Mouse (Mus musculus) brain, embryonic 14.5 days (tissue): ENCODE data around the gene Cpd. TPM values are rescaled to one million over a fixed set of nuclear protein-coding genes. Genes with fewer than 3 reads are reported as not detected.

Source experiments
- DNase-seq: peaks from one replicate; pipeline ENCODE4 v3.0.0-alpha.2; 2011; ENCODE audit warnings: low read depth
- CTCF ChIP-seq: fragments of 200-500 bp; IDR thresholded peaks from 2 replicates; pipeline ENCODE4 v1.5.1; 2012; ENCODE audit warnings: inconsistent platforms, mild to moderate bottlenecking, moderate library complexity, borderline replicate concordance; ENCODE audit not compliant: insufficient read depth, insufficient read length; ENCODE audit errors: extremely low read depth
- POLR2A ChIP-seq: fragments of 200-500 bp; IDR thresholded peaks from 2 replicates; pipeline ENCODE4 v1.6.1; 2012; ENCODE audit warnings: mild to moderate bottlenecking, inconsistent platforms, borderline replicate concordance; ENCODE audit not compliant: poor library complexity, insufficient read depth, insufficient read length, severe bottlenecking; ENCODE audit errors: extremely low read depth
- polyA plus RNA-seq: library from polyadenylated mRNA; depleted of rRNA; stranded (reverse); fragments of >200 nt; gene quantifications from 2 replicates; pipeline ENCODE4 v1.2.3, GENCODE M21; 2012; rRNA removed

Gene Cpd
- 15.4 and 19.2 TPM in 2 replicates for polyA plus RNA-seq

DNA sequence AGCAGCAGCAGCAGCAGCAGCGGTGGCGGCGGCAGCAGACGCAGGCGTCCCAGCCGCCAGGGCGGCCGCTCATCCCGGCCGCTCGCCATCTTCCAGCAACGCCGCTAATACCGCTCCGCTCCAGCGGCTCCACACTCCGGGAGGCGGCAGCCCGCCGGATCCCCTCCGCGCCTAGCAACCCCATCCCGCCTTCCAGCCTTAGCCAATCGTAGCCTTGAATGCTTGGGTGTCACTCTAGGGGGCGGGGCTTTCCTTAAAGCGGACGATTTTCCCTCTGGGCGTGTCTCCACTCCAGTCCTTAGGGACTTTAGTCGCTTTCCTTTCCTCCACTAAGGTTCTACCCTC, at the start of gene Cpd:
Gene Cpd, minus strand, starts transcription at position 141 of the 345 bp plus-strand sequence.
- TF ChIP-seq POLR2A (peak; percentile 98), CTCF (no peak)
- DNase-seq: peak; percentile 99

DNA sequence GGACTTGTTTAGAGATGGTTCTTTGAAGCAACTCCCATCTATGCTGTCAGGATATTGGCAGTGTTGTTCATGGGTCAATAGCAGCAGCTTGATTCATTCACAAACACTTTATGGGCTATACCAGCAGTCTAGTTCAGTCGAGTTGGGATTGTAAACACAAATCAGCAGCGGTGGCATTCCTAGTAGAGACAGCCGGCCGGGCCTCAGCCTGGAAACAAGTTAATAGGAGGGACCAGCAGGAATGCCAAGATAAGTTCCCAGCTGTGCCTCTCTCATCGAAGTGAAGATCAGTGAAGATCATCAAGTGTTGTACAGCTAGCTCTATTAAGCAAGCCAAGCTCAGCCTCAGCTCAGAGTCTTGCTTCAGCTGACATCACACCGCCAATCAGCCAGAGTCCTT, 49.5 kb upstream of the Cpd start:
- TF ChIP-seq CTCF (no peak), POLR2A (no peak)
- no peak for DNase-seq

DNA sequence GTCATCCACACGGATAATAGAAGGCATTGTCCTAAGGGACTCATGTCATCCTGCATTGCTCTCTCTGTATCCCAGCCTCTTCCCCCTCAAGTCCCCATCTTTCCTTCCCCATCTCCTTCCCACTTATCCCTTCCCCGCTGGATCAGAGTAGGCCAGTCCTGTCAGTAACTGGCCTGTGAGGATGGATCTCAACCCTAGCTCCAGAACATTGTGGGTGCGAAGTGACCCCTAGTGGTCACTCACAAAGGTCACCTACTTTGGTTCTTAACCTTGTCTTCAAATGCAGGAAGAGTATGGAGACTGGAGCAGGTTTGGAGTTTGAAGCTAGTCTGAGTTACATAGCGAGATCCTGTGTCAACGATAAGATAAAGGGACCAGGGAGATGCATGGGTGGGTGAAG, 47.4 kb upstream of the Cpd start:
- TF ChIP-seq POLR2A (no peak), CTCF (peak; percentile 58; the same call in 1 of the 2 replicates)
- peak; percentile 71 for DNase-seq

DNA sequence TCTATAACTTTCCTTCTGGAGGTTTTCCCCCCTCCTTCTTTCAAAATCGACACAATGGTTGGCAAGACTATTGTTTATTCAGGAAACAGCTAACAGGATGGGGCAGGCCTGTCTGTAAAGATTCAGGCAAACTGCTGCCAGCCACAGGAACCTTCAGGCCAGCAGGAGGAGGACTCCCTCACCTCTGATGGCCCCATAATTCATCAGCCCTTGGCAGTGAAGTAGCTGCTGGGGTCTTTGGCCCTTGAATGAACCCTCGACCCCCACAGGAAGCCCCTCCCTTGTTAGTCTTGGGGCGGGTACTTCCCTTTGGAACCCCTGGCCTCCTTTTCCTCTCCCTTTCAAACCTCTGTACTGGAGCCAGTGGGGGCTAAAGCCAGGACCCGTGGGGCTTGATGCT, 46.8 kb upstream of the Cpd start:
- DNase-seq: no peak
- TF ChIP-seq CTCF (no peak), POLR2A (no peak)

DNA sequence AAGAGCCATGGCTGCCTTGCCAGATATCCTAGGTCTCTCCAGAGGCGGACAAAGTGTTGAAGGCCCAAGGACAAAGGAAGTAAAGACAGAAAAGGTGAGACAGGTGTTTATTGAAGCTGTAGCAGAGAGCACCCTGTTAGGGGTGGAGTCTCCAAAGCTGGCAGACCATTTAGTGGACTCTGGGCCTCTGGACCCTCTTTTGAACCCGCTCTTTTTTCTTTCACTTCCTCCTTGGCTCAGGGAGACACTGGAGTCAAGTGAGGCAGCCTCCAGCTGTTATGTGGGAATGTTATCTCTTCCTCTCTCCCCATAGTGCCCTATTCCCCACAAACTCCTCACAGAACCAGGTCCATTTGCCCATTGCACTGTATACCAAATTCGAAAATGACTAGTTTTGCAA, 46.2 kb upstream of the Cpd start:
- DNase-seq: no peak
- TF ChIP-seq CTCF: no peak
- TF ChIP-seq POLR2A: no peak

DNA sequence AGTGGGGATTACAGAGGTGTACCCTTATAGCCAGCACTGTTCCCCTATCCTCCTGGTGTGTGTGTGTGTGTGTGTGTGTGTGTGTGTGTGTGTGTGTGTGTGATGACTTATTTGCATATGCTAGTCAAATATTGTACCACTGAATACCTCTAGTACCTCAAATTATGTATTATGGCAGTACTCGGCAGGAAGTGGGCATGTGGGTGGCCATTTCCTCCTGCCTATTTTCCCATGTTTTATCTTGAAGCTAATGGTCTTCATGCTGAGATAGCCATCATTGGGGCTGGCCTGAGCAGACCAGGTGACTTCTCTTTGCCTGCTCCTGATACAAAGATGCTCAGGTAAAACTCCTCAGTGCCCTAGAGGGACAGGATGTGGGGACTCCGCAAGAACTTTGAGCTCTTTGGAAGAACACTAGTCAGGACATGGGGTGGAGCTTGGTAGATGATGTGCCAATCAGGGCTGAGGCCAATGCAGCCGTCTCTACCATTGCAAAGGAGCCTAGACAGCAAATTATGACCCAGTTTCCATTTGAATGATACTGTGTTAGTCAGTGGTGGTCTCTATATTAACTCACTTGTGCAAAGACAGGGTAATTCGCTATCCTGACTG, 45.0 kb upstream of the Cpd start:
- TF ChIP-seq CTCF (no peak), POLR2A (no peak)
- DNase-seq: no peak

DNA sequence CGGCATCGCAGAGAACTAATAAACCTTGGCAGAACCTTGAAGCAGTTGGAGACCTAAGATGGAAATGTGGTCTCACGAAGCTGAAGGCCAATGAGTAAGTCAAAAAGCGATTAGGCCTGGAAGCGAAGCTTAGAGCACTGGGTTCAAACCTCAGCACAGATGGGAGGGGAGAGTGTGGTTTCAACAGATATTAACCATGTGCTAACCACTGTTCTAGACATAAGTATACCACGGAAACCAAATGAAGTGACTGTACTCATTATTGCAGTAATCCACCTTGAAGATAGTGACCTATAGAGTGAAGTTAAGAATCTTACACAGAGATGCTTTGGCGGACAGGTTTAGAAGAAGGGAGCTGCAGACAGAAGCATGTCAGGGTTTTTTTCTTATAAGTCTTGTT, 44.4 kb upstream of the Cpd start:
- DNase-seq: no peak
- TF ChIP-seq POLR2A (no peak), CTCF (no peak)

DNA sequence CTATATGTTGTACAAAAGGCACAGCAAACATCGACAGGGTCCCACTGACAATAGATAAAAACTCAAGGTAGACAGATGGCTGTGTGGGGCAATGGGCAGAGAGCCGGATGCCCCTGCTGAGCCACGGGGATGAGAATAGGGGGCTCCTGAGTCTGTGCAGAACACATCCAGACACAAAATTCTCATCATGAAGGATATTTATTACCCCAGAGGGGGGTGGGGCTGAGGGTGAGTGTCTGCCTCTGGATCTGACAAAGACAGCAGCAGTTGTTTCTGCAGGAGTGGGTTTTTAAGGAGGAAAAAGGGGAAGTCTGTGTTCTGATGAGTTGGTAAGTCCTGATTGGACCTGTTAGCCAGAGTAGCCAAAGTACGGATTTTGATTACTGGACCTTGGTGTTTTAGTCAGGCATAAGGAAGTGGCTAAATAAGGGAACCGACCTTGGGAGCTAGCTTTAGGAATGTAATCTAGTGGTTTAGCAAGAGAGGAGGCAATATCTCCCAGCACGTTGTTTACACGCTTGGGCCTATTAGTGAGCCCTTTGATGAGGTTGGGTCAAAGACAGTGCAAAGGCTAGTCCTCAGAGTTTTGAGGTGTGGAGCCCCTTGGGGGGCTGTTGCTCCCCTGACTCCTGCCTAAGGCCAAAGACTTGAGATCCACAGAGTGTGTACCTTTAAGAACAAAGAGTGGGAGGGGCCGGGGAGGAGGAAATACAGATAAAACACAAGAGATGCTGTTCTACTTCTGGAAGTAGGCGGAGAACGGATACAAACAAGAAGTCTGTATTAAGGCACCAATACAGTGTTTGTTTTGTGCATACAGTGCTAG, 42.7 kb upstream of the Cpd start:
- TF ChIP-seq CTCF (no peak), POLR2A (no peak)
- no peak for DNase-seq

DNA sequence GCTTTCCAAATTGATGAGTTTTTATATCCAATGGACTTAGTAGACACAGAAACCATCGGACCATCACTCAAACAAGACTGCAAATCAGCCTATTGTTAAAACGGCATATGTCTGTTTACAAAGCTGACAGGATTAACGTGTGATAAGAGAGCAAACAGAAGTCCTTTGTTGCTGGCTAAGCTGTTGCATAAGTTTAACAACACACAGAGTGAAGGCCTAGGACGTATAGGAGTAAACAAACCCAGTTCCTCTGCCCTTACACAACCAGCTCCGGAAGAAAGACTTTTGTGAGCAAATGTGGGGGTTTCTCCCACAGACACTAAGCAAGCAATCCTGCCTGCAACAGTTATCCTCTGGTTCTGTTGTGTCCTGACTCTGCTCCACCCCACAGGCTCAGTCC, 37.6 kb upstream of the Cpd start:
- no peak for TF ChIP-seq CTCF
- no peak for TF ChIP-seq POLR2A
- no peak for DNase-seq

DNA sequence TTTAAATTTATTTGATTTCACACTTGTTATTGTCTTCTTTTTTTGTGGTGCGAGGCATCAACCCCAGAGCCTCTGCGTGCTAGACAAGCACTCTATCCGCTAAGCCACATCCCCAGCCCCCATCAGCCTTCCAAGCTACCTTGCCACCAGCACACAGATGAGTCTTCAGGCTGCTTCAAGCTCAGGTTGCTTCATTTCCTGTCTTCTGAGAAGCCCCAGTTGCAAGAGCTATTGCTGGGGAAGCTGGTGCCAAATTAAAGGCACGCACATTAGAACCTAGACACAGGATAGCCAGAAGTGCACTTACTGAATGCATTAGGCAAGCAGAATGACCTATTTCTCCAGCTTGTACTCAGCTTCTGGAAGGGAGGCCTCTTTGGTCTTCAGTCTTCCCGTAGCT, 33.0 kb upstream of the Cpd start:
- DNase-seq: no peak
- TF ChIP-seq POLR2A (no peak), CTCF (no peak)

DNA sequence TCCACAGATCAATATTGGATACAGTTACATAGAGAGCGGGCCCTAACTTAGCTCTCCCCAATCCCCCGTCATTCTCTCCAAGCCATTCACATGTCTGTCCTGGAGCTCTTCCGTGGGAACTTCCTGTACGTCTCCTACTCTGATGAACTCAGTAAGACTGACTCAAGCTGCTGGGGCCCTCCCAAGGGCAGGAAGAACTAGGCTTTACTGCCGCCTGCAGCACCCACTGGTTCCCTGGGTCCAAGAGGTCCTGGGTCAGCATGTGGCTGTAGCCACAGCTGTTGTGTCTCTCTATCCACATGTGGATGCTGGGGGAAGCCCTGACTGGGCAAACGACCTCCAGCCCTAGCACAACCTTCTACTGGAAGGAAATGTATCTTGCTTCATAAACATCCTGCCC, 27.9 kb upstream of the Cpd start:
- no peak for DNase-seq

DNA sequence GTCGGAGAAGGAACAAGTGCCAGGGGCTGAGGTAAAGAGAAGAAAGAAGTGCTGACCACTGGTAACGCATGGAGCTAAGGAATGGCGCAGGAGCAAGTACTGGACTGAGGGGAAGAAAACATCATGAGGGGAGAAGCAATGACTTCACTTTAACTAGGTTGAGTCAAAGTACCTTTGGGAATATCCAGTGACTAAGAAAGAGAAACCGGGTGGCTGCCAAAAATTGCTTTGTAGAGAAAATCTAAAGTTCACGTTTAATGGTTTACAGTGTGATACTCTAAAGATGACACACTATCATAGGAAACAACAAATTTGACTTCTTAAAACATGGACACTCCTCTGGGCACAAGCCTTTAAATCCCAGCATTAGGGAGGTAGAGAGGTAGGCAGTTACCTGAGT, 27.0 kb upstream of the Cpd start:
- no peak for DNase-seq
- TF ChIP-seq CTCF (no peak), POLR2A (no peak)

More for the DNA sequence above, 27.9 kb upstream of the Cpd start:
- no peak for TF ChIP-seq CTCF
- no peak for TF ChIP-seq POLR2A

DNA sequence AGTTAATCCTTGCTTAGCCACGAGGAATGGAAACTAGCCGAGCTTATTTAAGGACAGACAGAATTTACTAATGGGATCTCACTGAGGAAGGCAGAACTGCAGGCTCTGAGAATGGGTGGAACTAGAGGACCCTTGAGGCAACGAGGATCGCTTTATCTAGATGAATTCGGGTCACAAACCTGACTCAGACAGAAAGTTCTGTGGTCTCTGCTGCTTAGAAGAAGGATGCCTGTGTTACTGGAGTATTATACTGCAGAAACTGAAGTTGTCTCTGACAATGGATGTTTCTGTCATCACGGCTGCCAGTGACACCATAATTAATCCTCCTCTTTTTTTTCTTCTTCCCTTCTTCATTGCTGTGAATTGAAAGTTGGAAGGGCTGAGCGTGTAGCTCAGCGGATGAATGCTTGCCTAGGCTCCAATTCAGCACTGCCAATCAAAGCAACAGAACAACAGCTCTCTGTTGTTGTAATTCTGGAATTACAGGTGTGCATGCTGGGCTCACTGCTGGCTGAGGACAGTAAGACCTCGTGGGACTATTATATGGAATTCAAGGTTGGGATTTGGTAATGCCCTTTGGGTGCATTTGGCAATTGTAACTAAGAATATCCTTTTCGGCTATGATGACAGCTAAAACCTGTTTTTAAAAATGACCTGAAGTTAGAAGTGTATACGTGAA, 25.9 kb upstream of the Cpd start:
- no peak for TF ChIP-seq POLR2A
- no peak for TF ChIP-seq CTCF
- DNase-seq: peak; percentile 3
